Mouse (Mus musculus) stomach, postnatal 0 days (tissue): ENCODE results near the gene Ahctf1.

Experiments
- CTCF ChIP-seq: IDR thresholded peaks from 2 replicates; pipeline ENCODE4 v1.5.1; 2016; ENCODE audit warnings: antibody characterized with exemption, low read depth, mild to moderate bottlenecking, moderate library complexity
- EP300 ChIP-seq: optimal IDR thresholded peaks from 2 replicates; pipeline ENCODE3; 2016; ENCODE audit warnings: antibody characterized with exemption

- TF ChIP-seq EP300 (no peak), CTCF (no peak)
Measured at GRCm38 (mm10) chr1:179731391-179731790, 72.1 kb downstream of the Ahctf1 start.
